Mouse (Mus musculus) layer of hippocampus, adult 6 months (tissue): ENCODE results near the gene Ccdc13. TPM values are rescaled to one million over a fixed set of nuclear protein-coding genes. Genes with fewer than 3 reads are reported as not detected.

Experiments used
- long read RNA-seq, 2 experiments: library from polyadenylated mRNA; unstranded; transcript quantifications; one replicate each; pipeline ENCODE4 v2.0.0; 2019 to 2020
- polyA plus RNA-seq: library from polyadenylated mRNA; unstranded; fragments of <200 nt; fragmentation: Nextera tagmentation; gene quantifications from 2 replicates; pipeline ENCODE4 v1.2.3, GENCODE M21; 2021

Gene Ccdc13
- 10.9 and 13.5 TPM in 2 replicates for polyA plus RNA-seq
- long read RNA-seq, experiment 1, transcript Ccdc13-201 (6 exons, 760 nt): major isoform, 11 of 14 reads
- long read RNA-seq, experiment 1, partial matches to known transcripts: 1 of 14 reads
- long read RNA-seq, experiment 1, other reads (novel, unspliced or antisense): 2 of 14 reads
- long read RNA-seq, experiment 2, transcript Ccdc13-201 (6 exons, 760 nt): major isoform, 10 of 24 reads
- long read RNA-seq, experiment 2, partial matches to known transcripts: 3 of 24 reads
- long read RNA-seq, experiment 2, other reads (novel, unspliced or antisense): 7 of 24 reads

DNA sequence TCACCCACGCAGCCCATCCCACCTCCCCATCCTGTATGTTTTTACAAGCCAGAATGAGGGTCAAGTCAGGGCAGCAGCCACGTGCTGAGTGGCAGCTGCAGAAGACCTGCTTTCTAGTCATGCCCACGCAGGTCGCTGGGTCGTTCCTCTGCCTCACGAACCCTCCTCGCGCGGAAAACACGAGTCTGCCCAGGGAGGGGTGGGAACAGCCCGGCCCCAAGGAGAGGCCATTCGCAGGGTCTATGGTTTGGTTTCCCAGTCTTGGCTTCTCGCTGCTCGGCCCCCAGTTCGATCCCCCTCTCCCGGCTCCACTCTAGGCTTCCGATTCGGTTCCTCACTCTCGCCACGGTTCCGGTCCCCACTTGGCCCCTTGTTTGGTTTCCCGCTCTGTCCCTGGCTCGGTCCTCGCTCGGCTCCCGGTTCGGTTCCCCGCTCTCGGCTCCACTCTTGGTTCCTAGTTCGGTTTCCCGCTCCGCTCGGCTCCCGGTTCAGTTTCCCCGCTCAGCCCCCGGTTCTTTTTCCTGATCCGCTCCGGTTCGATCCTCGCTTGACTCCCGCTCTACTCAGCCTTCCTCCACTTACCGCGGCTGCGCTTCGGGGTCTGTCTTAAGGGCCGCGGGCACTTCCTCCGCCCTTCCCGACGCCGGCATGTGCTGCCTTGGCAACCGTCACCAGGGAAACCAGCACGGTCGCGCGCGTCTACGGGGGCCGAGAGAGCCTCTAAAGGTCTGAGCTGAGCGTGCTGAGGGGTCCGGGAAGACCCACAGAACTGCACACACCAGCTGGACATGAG is at the start of gene Ccdc13:
Gene Ccdc13 (minus strand): TSS at position 633 of the 793 bp plus-strand sequence.

DNA sequence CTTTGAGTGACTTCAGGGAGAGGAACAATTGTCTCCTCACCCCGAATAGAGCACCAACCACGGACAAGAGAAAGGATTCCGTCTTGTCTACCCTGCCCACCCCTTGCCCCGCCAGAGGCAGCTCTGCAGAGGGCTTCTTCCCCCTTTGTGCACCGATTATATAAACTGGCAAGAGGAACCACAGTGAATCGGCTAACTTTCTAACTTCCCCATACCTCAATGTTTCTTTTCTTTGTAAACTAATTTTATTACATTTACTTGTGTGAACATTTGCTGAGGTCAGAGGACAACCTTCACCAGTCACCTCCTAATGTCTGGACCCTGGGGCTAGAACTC is 18.9 kb upstream of the Ccdc13 start, which contains the start of gene Higd1a:
Gene Higd1a (minus strand): TSS at position 210 of the 336 bp plus-strand sequence.

GRCm38 (mm10) chr9:121791757-121792521 is 47.3 kb downstream of the Ccdc13 start, which contains the start of gene Hhatl:
Gene Hhatl (minus strand): TSS chr9:121792507.

DNA sequence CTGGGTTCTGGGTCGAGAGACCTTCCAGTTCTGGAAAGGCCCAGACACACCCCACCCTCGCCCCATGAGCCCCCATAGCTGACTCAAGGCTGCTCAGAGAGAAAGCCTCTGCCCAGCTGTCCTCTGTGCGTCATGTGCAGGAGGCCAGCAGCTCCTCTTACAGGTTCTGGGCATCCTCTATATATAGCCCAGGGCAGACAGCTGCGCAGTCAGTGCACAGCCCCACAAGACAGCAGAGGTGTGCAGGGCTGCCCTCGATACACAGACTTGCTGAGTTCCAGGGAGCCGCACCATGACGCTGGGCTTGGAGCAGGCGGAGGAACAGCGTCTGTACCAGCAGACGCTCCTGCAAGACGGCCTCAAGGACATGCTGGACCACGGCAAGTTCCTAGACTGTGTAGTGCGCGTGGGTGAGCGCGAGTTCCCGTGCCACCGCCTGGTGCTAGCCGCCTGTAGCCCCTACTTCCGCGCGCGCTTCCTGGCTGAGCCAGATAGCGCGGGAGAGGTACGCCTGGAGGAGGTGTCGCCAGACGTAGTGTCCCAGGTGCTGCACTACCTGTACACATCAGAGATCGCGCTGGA is 61.7 kb downstream of the Ccdc13 start, which contains the start of gene Klhl40:
Gene Klhl40 (plus strand): TSS at position 124 of the 582 bp plus-strand sequence.

GRCm38 (mm10) chr9:121759091-121760081 is 79.9 kb downstream of the Ccdc13 start, which contains the start of gene Zfp651:
Gene Zfp651 (plus strand): TSS chr9:121759330.

Other genes with a start within 250 kb of the Ccdc13 start
- 0.65 and 1.2 TPM in 2 replicates for gene Lyzl4, start 197.4 kb downstream of the Ccdc13 start, polyA plus RNA-seq
- 1.3 and 1.4 TPM in 2 replicates for gene Vipr1, start 196.7 kb downstream of the Ccdc13 start, polyA plus RNA-seq
- gene Sec22c, start 134.0 kb downstream of the Ccdc13 start, polyA plus RNA-seq: 6.5 and 7.4 TPM in 2 replicates
- 313 and 385 TPM in 2 replicates for gene Ss18l2, start 129.1 kb downstream of the Ccdc13 start, polyA plus RNA-seq
- gene Nktr, start 120.3 kb downstream of the Ccdc13 start, polyA plus RNA-seq: 18.0 and 18.4 TPM in 2 replicates
- 5.8 and 7.2 TPM in 2 replicates for gene Zfp651, start 80.1 kb downstream of the Ccdc13 start, polyA plus RNA-seq
- gene Klhl40, start 61.9 kb downstream of the Ccdc13 start, polyA plus RNA-seq: 6.4 and 7.5 TPM in 2 replicates
- gene Hhatl, start 47.0 kb downstream of the Ccdc13 start, polyA plus RNA-seq: 11.8 and 12.8 TPM in 2 replicates
- gene Higd1a, start 18.9 kb upstream of the Ccdc13 start, polyA plus RNA-seq: 261 and 275 TPM in 2 replicates
- gene Ackr2, start 58.9 kb upstream of the Ccdc13 start, polyA plus RNA-seq: 0.41 and 0.63 TPM in 2 replicates
- not detected in 2 replicates for gene Cyp8b1, start 76.8 kb upstream of the Ccdc13 start, polyA plus RNA-seq
- gene Fam198a, start 111.5 kb upstream of the Ccdc13 start, polyA plus RNA-seq: 3.9 and 4.1 TPM in 2 replicates
- gene Pomgnt2, start 157.6 kb upstream of the Ccdc13 start, polyA plus RNA-seq: 46.9 and 56.4 TPM in 2 replicates